14 mouse cellular contexts compared by ENCODE assay signal in genomic region chr3:73709871-73710270, GRCm38 (mm10). TPM values are rescaled to one million over a fixed set of nuclear protein-coding genes. Genes with fewer than 3 reads are reported as not detected.
DNase-seq lines count a peak whose midpoint lies in the region; ATAC-seq lines count a peak whose summit lies in the region.
"Had no signal": no experiment of that assay in that cellular context is flagged by ENCODE, and none has a peak within 500 bp of the region (broad histone marks: within the 10 kb centered on the region; RNA-seq: fewer than 3 reads in every experiment).

No protein-coding gene starts in this region.

- H3K27ac ChIP-seq in forebrain, embryonic 16.5 days (ENCODE audit: low read length), result no peak overlapping the region
- H3K27ac ChIP-seq in forebrain, embryonic 15.5 days (replicated peaks), result no peak overlapping the region
- H3K27ac ChIP-seq: embryonic facial prominence, embryonic 15.5 days; hindbrain, embryonic 13.5 days; kidney, embryonic 15.5 days; limb, embryonic 13.5 days; neural tube, embryonic 15.5 days had no signal

- H3K4me3 ChIP-seq in forebrain, embryonic 16.5 days (replicated peaks; ENCODE audit: low read length), result no peak overlapping the region
- no peak overlapping the region for H3K4me3 ChIP-seq in forebrain, embryonic 15.5 days
- H3K4me3 ChIP-seq: embryonic facial prominence, embryonic 15.5 days; hindbrain, embryonic 13.5 days; kidney, embryonic 15.5 days; limb, embryonic 13.5 days; neural tube, embryonic 15.5 days had no signal

- H3K4me1 ChIP-seq in forebrain, embryonic 16.5 days (replicated peaks; ENCODE audit: control insufficient read depth, insufficient read depth, low read length), result peaks cover 5% of the 10 kb centered on the region
- H3K4me1 ChIP-seq in forebrain, embryonic 15.5 days, result peaks cover 7% of the 10 kb centered on the region
- H3K4me1 ChIP-seq: embryonic facial prominence, embryonic 15.5 days; kidney, embryonic 15.5 days; limb, embryonic 13.5 days; neural tube, embryonic 15.5 days had no signal

- no peaks in the 10 kb centered on the region for H3K27me3 ChIP-seq in forebrain, embryonic 16.5 days (replicated peaks; ENCODE audit: control insufficient read depth, insufficient read depth, low read length)
- H3K27me3 ChIP-seq in forebrain, embryonic 15.5 days, result no peaks in the 10 kb centered on the region
- H3K27me3 ChIP-seq: embryonic facial prominence, embryonic 15.5 days; hindbrain, embryonic 13.5 days; kidney, embryonic 15.5 days; limb, embryonic 13.5 days; neural tube, embryonic 15.5 days had no signal

- no peaks in the 10 kb centered on the region for H3K36me3 ChIP-seq in forebrain, embryonic 16.5 days (ENCODE audit: control insufficient read depth, insufficient read depth)
- no peaks in the 10 kb centered on the region for H3K36me3 ChIP-seq in forebrain, embryonic 15.5 days
- H3K36me3 ChIP-seq: embryonic facial prominence, embryonic 15.5 days; hindbrain, embryonic 13.5 days; kidney, embryonic 15.5 days; limb, embryonic 13.5 days; neural tube, embryonic 15.5 days had no signal

- 62% methylated on average over 8 of the region's 8 CpGs for WGBS in forebrain, embryonic 16.5 days
- 64% methylated on average over 8 of the region's 8 CpGs for WGBS in forebrain, embryonic 15.5 days

- peak; percentile 2 for DNase-seq in lung, postnatal 10 days
- no peak for DNase-seq in lung, postnatal 25 days (ENCODE audit: low spot score)
- DNase-seq in fat pad, adult 2 months (ENCODE audit: extremely low read depth, low read depth, low spot score), result peak; percentile 98
- peak; percentile 26 for DNase-seq in skeletal muscle tissue, adult 2 months (ENCODE audit: low read depth, low spot score)
- DNase-seq: cerebellum, adult 9-11 months; thymus, postnatal 25 days had no signal

- H3K4me2 ChIP-seq in forebrain, embryonic 16.5 days (ENCODE audit: low read length), result no peak overlapping the region
- H3K4me2 ChIP-seq in forebrain, embryonic 15.5 days (replicated peaks), result no peak overlapping the region
- H3K4me2 ChIP-seq: embryonic facial prominence, embryonic 15.5 days; hindbrain, embryonic 13.5 days; kidney, embryonic 15.5 days; limb, embryonic 13.5 days; neural tube, embryonic 15.5 days had no signal

- no peaks in the 10 kb centered on the region for H3K9me3 ChIP-seq in forebrain, embryonic 16.5 days (ENCODE audit: control insufficient read depth, low read length)
- H3K9me3 ChIP-seq in forebrain, embryonic 15.5 days, result no peaks in the 10 kb centered on the region
- H3K9me3 ChIP-seq: embryonic facial prominence, embryonic 15.5 days; hindbrain, embryonic 13.5 days; kidney, embryonic 15.5 days; limb, embryonic 13.5 days; neural tube, embryonic 15.5 days had no signal

- no peak overlapping the region for H3K9ac ChIP-seq in forebrain, embryonic 16.5 days (replicated peaks; ENCODE audit: low read depth, low read length)
- H3K9ac ChIP-seq in forebrain, embryonic 15.5 days (replicated peaks), result no peak overlapping the region
- H3K9ac ChIP-seq: embryonic facial prominence, embryonic 15.5 days; hindbrain, embryonic 13.5 days; kidney, embryonic 15.5 days; limb, embryonic 13.5 days; neural tube, embryonic 15.5 days had no signal

- ATAC-seq in forebrain, embryonic 16.5 days, result peak; percentile 33; the same call in 1 of the 2 replicates
- no peak for ATAC-seq in forebrain, embryonic 15.5 days (replicated peaks)
- no peak for ATAC-seq in megakaryocyte progenitor cell, adult 5-6 weeks (replicated peaks; ENCODE audit: poor library complexity)

RNA-seq across cellular contexts. Expression of gene Bche, which starts 1.7 kb away (rescaled TPM):
- polyA plus RNA-seq in forebrain, embryonic 16.5 days (2015; fragmentation: Nextera tagmentation; extraction: Ambion mirVana), result 0.76 and 1.1 TPM in 2 replicates
- polyA plus RNA-seq in forebrain, embryonic 15.5 days (2015; fragmentation: Nextera tagmentation; extraction: Ambion mirVana), result 0.64 and 0.69 TPM in 2 replicates
- not detected in 2 replicates for total RNA-seq in megakaryocyte progenitor cell, adult 5-6 weeks (2015)
- total RNA-seq in megakaryocyte progenitor cell, adult 5-6 weeks (2017), result not detected in 2 replicates
